Mouse (Mus musculus) telencephalon, adult 2 months (tissue): Measurements from ENCODE around the gene Dlx2.

ENCODE experiments used
- DNase-seq: peaks from one replicate; pipeline ENCODE4 v3.0.0-alpha.2; 2011; ENCODE audit warnings: low read depth, low spot score

The Dlx2 gene

DNA sequence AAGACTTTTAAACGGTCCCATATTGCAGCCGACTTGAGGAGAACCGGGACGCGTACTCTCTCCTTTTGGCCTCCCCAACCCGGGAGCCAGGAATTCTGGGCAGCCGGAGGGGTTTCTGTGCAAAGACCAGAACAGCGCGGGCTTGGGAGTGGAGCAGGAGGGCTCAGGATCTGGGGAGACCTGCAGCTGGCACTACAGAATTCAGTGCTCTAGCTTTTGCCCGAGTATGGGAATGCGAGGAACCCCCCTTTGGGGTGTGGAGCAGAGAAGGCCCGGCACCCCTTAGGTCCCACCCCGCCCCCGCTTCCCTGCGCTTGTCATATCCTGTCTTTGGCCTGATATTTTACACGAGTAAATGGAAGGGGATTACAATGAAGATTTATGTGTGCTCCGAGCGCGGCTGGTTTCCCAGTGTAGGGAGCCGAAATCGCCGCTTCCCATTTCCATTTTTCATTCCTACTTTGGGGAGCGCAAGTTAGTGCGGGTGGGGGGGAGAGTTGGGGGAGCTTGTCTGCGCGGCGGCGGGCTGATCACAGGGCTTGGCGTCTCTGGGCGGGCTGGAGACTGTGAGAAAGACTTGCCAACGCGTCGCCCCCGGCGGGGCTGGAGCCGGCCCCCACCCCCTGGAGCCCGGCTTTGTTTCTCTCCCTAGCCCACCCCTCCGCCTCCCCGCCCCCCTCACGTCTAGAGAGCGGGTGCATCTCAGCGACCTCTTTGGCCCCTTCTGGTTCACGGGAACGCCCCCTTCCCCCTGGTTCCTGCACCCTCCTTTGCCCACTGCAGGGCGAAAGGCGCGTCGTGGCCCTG, 5.7 kb downstream of the Dlx2 start:
- DNase-seq, result no peak

DNA sequence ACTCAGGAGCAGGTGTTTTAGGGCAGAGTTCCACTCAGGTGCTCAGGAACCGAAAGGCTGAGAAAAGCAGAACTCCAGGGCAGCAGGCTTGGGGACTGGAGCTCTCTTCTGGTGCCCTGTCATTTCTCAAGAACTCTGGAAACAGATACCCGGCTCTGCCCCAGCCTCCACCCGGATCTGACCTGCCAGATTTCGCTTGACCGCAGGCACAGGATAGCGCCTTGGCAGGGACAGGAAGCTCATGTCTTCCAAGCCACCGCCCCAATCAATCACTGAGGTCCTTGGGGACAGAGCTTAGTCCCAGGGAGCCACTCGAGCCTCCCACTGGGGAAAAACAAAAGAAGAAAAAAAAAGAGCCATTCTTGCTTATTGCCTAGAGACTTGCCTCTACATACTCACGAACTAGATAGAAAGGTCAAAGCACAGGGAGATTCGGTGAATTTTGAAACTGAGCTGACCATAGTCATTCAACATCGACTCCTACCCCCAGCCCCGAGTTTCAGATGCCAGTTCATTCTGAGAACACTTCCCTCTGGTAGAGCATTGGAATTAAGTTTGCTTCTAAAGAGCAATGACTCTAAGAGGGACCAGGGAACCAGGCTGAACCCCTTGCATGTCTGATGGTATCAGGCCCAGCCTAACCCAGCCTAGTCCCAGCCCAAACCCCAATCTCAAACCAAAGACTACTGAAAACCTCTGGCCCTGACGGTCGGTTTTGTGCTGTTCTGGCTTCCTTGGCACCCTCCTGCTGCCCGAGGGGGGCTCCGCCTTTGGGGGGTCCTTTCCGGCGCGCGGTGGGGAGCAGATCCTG, 12.1 kb downstream of the Dlx2 start:
- no peak for DNase-seq

DNA sequence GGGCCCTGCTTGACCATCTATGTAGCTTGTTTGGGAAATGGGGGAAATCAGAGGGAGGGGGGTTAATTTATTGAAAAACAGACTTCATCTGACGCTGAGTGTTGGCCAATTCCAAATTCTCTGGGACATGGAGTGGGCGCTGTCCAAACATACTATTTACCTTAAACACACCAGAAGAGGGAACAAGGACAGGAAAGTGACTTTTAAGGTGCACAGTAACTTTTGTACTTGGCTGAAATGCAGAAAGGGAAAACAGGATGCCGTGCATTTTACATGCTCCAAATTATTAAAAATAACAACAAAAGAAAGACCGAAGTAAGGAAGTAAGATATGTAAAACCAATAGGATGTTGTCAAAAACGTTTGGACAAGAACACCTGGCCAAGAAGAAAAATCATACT, 13.5 kb downstream of the Dlx2 start:
- no peak for DNase-seq

DNA sequence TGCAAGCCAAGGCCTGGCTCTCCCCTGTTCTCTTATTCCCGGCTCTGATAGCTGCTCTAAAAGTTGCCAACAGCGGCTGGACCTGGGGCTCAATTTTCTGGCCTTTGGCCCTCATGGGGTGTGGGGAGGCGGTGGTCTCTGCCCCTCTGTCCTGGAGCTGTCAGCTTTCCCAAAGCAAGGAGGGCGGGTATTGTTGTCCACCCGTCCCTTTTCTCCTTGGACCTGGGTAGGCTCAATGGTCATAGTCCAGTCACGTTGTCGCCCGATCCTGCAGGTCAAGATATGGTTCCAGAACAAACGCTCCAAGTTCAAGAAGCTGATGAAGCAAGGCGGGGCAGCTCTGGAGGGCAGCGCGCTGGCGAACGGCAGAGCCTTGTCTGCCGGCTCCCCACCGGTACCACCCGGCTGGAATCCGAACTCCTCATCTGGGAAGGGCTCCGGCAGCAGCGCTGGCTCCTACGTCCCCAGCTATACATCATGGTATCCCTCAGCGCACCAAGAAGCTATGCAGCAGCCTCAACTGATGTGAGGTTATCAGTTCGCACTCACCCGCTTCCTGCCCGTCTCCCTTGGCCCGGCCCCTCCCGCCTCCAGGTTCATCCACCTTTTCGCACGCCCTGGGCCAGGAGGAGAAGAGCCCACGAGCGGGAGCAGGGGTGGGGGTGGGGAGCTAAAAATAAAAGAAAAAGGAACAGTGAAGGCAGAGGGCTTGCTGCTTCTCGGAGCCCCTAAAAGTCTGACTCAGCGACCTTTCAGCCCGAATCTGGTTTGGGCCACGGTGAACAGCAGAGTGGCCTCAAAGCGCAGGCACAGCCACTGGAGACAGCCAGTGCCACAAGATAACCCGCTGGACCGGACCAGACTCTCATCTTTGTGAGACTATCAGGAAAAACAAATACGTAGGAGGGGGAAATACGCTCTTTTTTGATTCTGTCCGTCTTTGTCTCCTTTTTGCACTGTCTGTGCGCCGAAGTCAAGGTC, 14.3 kb downstream of the Dlx2 start:
- no peak for DNase-seq

DNA sequence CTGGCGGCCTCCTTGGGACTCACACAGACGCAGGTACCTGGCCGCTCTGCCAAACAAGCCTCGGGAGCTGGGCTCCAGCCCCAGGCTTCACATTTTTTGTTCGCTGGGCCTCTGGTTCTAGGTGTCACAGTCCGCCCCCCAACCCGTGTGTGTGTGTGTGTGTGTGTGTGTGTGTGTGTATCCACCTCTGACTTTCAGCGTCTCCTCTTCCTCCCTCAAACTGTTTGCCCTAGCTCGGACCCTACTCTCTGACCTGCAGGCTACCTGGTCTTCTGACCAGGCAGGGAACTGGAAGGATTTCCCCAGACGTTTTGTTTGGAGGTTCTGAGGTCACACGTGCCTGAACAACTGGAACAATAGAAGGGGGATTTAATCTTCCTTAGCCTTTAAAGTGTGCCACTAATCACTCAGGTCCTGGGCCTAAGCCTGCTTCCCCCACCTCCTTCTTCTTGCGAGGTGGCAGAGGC, 15.4 kb downstream of the Dlx2 start:
- no peak for DNase-seq

DNA sequence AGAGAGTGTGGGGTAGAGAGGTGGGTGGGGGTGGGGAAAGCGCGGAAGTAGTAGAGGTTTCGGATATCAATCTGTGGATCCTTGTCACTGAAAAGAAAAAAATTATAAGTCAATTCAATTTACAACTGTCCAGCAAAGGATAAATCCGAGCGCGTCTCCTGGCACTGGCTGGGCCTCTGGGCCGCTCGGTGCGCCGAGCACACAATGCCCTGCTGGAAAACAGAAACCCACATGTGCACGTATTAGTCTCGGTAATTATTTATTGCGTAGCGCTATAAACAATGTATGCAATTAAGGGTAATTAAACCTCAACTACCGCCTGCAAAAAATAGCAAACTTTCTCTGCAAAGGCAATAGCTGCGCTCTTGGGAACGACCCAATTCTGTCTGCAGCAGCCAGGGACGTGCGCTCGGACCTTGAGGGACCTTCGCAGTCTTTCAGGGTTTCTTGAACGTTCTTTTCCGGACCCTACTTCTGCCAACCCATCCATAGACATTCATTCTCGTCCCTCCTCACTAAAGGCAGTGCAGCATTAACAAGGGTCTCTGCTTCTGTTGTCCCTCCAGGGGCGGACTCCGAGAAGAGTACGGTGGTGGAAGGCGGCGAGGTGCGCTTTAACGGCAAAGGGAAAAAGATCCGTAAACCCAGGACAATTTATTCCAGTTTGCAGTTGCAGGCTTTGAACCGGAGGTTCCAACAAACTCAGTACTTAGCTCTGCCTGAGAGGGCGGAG, 16.0 kb downstream of the Dlx2 start:
- DNase-seq, result no peak

DNA sequence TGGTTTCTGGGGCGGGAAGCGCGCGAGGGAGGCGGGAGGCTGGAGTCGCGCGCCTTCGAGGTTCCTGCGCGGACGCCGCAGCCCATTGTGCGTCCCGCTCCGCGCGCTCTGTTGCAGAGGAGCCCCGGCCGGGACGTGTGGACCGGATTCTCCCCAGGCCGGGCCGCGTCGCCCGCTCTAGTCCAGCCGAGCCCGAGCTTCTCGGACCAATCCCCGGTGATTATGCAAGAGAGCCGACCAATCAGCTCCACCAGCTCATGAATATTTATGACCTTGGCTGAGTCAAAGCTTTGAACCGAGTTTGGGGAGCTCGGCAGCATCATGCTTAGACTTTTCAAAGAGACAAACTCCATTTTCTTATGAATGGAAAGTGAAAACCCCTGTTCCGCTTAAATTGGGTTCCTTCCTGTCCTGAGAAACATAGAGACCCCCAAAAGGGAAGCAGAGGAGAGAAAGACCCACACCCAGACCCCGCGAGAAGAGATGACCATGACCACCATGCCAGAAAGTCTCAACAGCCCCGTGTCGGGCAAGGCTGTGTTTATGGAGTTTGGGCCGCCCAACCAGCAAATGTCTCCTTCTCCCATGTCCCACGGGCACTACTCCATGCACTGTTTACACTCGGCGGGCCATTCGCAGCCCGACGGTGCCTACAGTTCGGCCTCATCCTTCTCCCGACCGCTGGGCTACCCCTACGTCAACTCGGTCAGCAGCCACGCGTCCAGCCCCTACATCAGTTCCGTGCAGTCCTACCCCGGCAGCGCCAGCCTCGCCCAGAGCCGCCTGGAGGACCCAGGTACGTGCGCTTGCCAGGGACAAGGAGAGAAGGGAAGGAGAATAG, 16.8 kb downstream of the Dlx2 start:
- no peak for DNase-seq

DNA sequence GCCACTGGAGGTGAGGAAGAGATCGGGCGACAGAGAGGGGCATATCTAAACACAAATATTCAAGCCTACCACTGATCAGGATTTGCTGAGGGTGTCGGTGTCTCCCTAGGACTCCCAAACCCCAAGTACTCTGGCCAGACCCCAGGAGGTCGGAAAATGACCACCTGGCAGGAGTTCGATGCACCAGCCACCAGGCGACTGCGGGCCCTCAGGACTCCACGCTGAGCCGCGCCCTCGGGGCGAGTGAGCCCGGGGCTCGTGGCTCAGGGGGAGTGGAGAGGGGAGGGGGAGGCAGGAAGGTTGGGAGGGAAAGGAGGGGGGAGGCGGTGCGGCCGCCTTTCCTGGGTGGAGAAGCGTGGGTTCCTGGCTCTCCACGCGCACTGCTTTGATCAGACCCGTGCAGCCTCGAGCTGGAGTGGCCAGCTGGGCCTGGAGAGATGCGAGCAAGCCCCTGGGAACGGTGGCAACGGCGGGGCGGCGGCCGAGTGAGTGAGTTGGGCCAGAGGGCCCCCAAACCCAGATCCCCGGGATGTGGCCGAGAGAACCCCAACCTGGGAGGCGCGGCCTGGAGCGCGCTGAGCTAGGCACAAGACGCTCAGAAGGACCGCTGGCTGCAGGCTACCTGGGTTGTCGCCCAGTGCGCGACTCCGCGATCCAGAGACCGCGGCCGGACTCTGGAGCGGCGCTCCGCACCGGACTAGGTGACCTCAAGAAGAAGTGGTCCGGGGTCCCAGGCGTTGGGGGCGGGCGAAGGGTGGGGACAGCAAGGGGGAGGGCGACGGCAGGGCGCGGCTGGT, 17.6 kb downstream of the Dlx2 start:
- DNase-seq, result no peak

DNA sequence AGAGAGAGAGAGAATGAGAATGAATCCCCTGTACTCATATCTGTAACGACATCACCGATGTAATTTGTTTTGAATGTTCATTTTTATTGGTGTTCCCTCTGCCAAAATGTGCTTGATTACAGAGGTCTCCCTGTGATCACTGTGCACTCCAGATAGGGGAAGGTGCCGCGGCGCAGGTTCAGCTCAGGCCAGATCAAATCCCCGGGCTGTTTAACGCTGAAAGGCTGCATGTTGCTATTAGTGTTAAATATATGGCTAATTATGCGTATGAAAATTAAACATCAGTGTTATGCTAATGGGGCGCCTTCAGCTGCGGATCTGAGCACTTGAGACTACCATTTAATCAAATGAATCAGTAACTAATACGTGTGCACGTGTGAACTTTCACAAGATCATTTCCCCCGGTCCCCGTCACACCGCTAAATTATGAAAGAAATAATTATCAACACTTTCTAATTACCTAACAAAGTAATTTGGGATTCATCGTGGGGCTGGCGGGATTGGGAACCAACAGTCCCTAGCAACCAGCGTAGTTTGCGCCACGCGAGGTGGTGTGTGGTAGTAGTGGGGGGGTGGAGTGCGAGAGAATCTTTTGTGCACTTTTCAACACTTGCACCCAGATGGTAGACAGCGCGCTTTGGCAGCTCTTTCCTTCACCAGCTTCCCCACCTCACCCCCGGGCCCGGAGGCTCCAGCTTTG, 18.4 kb downstream of the Dlx2 start, which contains the start of gene Dlx1:
TSS of gene Dlx1 (plus strand) at position 100 of the 700 bp plus-strand sequence.
- no peak for DNase-seq

DNA sequence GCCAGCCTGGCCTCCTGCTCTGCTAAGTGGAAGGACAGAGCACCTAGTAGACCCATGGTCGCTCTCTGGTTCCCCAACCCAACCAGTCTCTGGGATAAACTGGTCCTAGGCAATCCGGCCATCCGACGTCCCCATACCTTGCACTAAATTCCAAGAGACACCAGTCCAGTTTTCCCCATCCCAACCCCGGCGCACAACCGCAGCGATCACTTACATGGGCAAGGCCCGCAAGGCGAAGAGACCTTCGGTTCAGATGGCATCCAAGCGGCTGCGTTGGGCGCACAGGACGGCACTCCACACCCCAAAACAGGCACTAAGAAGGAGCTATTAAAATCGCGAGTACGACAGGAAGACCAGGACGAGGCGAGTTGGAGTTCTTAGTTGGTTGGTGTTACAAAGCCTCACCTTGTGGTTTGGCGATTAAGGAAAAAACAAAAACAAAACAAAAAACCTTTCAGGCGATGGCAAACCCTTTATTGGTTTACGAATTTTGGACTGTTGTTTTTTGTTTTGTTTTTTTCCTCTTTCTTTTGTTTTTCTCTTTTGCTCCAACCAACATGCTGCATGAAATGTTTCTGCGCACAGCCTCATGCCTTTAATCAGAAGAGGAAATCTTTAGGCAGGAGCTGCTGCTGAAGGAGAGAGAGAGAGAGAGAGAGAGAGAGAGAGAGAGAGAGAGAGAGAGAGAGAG, 19.1 kb downstream of the Dlx2 start:
- no peak for DNase-seq

DNA sequence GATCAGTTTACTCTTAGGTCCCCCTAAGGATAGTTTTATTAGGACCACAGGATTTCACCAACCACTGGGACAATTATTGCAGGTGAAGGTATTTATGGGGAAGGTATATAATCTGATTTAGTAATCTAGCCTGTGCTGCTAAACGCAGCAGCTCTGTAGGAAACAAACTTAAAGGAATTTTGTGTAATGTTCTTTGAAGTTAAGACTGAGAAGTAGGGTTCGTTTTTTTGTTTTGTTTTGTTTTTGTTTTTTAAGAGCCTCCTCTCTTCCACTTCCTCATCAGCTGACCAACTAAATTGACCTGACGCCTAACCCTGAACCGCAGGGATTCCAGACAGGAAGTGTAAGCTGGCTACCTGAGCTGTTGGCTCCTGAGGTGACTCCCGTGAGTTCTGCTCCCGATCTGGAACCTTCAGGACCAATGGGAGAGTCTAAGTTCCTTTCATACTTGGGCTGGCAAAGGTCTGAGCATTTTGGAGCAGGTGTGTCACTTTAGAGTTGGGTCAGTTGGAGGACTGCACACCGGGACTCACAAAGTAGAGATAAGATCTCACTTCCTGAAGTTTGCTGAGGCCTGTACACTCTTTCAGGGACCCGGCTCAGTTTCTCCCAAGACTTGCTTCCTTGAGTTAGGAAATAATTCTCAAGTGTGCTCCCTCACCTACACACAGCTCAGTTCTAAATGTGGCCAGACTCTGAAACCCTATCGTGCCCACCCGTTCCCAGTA, 19.8 kb downstream of the Dlx2 start:
- DNase-seq, result no peak

DNA sequence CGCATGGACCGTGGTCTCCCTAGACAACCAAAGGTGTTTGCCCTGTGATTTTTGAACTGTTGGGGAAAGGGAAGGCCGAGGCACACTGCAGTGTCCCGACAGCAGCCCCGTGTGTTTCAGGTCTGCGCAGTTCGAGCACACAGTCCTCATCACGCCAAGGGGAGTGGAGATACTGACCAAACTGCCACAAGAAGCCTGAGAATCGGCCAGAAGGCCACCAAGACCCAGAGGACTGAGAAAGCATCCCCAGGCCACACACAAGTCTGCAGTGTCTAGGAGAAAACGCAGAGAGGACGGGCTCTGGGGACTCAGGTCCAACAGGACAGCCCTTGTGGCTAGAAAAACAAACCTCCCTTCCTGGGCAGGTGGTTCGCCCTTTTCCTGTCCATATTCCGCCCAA, 21.8 kb downstream of the Dlx2 start:
- DNase-seq, result no peak

DNA sequence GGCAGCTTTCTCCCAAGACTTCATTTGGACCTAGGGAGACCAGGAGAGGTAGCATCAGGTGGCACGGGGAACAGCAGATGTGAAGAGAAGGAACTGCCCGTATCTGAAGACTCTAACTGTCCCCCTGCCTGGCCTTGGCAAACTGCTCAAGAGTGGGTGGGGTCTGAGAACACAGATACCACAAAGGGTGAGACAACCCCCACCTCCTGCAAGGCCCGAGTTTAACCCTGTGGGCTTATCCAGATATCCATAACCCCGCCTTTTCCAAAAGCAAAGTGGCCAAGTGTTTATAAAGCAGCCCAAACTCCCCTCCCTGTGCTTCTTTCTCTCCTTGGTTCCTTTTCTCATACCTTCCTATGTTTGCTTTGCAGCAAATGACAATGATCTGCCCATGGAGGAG, 23.1 kb downstream of the Dlx2 start:
- no peak for DNase-seq

DNA sequence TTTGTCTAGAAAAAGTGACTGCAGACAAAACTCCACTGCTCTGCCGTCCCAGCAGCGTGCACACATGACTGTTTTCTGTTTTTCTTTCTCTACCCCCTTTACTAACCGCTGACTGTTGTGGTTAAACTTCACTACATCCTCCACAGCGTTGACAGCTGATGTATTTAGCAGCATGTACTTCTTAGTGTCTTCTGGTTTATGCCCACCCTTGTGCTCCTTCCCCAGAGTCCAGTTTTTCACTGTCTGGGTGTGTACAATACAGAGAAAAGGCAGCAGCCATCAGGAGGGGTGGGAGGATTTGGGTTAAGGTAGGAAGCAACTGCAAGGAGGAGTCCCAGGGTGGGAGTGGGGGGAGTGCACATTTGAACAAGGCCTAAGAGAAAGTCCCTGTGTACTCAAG, 23.7 kb downstream of the Dlx2 start:
- no peak for DNase-seq

DNA sequence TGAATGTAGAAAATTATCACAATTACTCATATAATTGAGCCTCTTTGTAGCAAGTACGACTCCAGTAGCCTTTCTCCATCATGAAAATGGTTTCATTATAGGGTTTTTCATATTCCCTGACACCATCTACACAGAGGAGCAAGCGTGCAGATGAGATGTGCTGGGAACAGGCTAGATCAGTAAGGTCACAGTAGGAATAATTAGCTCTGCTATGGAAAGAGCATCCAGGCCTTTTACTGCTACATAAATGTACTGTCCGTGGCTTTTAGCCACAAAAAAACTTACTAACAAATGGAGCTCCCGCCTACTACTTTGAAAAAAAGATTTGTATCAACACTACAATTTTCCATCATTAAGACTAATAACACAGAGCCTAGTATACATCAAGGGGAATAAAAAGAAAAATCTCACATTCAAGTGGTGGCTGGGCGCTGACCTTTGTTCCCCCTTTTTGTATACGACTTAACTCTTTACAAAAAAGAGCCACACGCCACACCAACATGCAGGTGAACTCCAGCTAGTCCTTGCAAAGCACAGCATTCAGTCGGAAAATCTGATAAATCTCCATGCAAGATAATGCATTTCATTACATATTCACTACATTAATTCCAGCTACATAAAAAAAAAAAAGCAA, 29.0 kb downstream of the Dlx2 start:
- no peak for DNase-seq

DNA sequence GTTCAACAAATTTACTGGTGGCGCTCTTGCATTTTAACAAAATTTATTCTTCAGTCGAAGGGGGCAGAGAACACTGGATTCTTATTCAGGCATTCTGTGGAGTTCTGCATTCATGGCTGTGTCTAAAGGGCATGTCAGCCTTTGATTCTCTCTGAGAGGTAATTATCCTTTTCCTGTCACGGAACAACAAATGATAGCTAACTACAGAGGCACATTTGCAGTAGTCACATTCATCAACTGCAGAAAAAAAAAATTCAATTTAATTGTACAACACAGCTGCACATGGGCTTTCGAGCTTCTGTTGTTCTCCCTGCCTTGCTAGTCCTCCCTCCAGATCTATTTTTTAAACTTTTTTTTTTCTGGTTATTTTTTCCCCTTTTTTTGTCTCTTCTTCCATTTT, 29.6 kb downstream of the Dlx2 start:
- DNase-seq, result no peak

DNA sequence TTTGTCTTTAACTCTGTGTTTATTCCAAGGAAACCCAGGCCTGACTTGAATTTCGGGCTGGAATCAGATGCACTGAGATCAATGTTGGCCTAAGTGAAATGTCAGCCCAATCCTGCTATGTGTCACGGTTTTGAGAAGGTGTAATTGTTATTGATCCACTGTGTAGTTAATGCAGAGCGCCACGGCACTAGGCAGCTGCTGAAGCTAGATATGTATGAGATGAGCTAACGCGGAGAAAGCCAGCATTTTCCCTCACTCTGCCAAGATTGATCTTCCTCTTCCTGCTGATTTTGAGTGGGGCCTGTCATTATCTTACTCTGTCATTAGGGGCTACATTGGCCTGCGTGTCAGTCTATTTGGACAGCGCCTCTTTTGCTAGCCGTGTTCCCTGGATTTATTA, 34.2 kb downstream of the Dlx2 start:
- DNase-seq, result no peak
